Mouse (Mus musculus) thymus, postnatal 4 days (tissue): Measurements from ENCODE around the gene S100a14.

Experiments used
- DNase-seq: peaks from one replicate; pipeline ENCODE4 v3.0.0; 2021

The S100a14 gene

GRCm38 (mm10) chr3:90525421-90525820, 1.2 kb upstream of the S100a14 start:
- no peak for DNase-seq

DNA sequence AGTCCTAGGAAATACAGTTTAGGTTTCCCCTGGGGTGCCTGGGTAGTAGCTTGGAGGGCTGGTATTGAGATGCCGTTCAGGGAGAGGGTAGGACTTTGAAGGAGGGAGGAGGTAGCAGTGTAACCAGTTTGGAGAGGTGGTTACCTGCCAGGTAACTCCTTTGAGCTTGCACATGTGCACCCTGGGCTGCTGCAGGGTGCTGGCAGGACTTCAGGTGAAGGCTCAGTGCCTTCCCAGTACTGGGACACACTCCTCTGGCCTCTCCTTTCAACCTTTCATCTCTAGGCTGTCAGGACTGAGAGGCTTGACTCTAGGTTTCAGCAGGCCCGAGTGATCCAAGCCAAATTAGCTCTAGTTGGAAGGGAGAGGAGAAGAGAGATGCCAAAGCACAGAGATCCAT, 580 bp upstream of the S100a14 start:
- no peak for DNase-seq

- DNase-seq = no peak
These were observed 726 bp downstream of the S100a14 start for GRCm38 (mm10) chr3:90527291-90527873.

GRCm38 (mm10) chr3:90531713-90532112, 5.1 kb downstream of the S100a14 start:
- DNase-seq = no peak

DNA sequence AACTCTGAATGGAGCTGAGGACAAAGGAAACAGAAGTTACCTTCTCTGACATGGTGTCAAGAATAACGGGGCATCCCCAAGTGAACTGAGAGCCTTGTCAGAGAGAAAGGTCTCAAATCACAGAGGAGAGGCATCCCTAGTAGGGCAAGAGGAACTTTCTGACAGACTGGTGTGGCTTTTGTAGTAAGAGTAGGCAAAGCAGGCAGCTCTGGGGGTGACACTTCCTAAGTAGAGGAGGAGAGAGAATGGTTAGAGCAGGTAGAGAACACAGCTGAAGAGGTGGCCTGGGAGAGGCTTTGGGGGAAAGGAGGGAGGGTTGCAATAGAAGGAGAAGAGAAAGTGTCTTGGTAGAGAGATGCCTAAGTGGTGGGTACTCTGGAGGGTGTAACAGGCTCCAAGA, 8.8 kb downstream of the S100a14 start:
- no peak for DNase-seq

- no peak for DNase-seq
These were observed 10.7 kb downstream of the S100a14 start, which contains the start of gene S100a16 for GRCm38 (mm10) chr3:90537141-90537904. Gene S100a16, plus strand, starts transcription at chr3:90537254.

DNA sequence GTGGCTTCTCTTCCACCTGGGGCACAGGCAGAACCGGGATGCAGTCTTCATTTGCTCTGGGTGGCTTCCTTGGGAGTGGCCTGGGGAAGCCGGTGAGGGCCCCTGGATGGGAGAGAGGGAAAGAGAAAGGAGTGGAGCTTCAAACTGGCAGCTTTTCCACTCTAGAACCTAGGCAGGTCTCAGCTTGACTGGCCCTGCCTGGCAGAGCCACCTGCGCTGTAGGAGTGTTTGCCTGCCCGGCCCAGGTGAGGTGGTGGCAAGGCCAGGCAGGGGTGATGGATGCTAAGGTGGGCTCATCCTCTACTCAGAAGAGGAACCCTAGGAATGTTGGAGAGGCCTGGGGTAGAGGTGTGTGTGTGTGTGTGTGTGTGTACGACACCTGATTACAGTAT, 11.2 kb downstream of the S100a14 start:
- no peak for DNase-seq

DNA sequence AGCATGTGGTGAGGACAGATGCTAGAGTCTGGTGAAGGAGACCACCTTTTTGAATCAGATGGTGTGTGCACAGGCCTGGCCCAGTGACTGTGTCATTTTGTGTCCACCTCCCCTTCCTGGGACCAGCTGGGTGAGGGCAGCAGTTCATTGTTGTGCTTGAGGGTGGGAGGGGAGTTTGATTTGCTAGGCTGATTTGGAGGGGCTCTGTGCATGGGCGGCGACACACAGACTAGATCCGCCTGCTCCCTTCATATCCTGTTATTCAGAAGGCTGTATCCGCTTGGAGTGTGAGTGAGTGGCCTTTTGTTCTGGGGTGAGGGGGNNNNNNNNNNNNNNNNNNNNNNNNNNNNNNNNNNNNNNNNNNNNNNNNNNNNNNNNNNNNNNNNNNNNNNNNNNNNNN, 14.2 kb downstream of the S100a14 start:
- DNase-seq = no peak

DNA sequence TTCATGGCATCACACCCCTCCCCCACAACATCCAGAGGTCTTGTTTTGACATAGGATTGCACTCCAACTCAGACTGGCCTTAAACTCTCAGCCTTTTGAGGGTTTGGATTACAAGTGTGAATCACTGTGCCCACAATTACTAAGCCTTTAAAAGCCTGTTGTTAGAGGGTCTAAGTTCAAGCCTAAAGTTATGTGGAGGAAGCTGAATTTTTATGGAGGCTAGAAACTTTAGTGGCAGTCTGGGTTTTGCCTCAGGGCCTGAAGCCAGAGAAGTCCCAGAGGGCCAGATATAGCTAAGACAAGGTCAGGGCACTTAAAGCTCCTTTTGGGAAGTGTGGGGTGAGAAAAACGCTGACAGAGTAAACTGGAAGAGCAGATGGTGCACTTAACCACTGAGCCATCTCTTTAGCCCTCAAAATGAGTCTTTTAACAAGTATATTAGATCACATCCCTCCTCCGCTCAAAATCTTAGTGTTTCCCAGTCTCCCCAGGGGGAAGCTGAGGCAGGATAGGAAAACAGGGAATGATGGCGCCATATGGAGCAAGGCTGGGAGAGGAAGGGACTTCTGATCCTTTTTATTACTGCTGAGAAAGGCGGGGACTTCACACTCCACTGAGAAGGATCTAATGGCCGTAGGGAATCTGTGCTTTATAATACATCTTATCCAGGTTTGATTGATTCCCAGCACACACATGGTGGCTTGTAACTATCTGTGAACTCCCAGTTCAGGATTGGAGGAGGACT, 23.2 kb downstream of the S100a14 start:
- no peak for DNase-seq

- DNase-seq = no peak
These were observed 23.8 kb downstream of the S100a14 start for GRCm38 (mm10) chr3:90550421-90550790.

- no peak for DNase-seq
These were observed 25.6 kb downstream of the S100a14 start for GRCm38 (mm10) chr3:90552231-90552630.

DNA sequence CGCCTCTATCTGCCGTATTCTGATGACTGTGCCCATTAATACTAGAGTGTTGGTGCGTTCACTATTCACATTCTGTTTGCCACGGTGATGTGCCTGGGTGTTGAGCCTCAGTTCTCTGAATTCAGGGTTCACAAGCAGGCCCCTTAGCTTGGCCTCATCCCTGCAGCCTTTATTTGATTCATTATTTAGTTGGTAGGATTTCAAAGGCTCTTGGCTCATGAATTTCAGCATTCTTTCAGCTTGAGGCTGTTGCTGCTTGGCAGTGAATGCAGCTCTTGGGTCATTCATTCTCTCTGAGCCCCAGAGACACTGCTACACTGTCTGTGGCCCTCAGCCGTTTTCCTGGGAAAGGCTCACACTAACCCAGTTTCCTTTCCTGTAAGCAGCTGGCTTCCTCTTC, 29.3 kb downstream of the S100a14 start:
- no peak for DNase-seq

GRCm38 (mm10) chr3:90560008-90560628, 33.5 kb downstream of the S100a14 start, which contains the start of gene S100a3:
Gene S100a3, plus strand, starts transcription at chr3:90560578.
- DNase-seq = no peak

DNA sequence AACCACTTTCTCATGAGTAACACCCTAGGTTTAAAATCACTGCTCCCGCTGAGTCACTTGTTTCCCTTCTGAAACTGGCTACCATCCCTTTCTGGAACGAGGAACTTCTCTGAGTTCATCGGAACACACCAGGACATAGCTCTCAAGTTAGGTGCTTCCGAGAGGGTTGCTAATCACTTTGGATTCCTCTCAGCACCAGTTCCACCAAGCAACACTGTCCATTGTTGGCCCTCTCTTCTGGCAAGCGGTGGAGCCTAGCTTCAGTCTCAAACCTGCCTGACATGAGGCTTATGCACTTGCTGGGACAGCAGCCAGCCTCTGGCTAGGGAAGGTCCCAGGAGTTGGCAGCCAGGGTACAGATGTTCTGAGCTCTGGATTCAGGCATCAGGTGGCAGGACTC, 48.0 kb downstream of the S100a14 start:
- no peak for DNase-seq

GRCm38 (mm10) chr3:90575320-90575719, 48.7 kb downstream of the S100a14 start:
- DNase-seq = no peak

- DNase-seq = no peak
These were observed 49.8 kb downstream of the S100a14 start for GRCm38 (mm10) chr3:90576351-90577001.
